Mouse (Mus musculus) 3T3-L1 (cell line): ENCODE data around the gene Hoxa7.
A peak's percentile ranks its signal among the peaks of the same experiment; 100 is the strongest.

Experiments
- DNase-seq: peaks from one replicate; pipeline ENCODE4 v3.0.0-alpha.2; 2015; ENCODE audit warnings: low read depth, low spot score

Hoxa7 gene

DNA sequence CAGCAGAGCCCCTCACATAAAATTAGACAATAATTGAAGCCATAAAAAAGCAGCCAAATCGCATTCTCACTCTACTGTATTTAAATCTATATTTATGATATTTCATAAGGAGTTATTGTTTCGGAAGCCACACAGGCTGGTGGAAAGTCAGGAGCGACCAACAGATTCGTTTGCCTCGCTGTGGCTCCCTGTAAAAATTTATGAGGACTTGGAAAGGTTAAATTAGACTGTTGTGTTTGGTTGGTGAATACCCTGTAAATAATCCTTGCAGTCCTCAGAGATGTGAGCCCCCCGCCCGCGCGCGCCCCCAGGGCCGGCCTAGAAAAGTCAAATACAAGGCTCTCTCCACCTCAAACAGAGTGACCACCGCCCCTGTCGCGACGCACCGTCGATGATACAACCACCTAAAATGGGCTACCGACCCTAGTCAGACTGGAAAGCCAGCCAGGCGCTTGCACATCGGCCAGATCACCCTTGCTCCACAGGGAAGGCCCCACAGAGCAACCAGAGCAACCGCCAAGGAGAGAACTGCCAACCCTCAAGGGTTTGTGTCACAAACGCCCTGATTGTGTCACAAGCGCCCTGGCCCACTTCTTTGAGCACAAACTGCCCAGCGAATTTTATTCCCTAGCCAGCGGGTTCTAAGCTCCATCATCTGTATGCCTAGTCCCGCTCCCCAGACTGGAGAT lies 5.1 kb upstream of the Hoxa7 start:
- DNase-seq, result no peak

DNA sequence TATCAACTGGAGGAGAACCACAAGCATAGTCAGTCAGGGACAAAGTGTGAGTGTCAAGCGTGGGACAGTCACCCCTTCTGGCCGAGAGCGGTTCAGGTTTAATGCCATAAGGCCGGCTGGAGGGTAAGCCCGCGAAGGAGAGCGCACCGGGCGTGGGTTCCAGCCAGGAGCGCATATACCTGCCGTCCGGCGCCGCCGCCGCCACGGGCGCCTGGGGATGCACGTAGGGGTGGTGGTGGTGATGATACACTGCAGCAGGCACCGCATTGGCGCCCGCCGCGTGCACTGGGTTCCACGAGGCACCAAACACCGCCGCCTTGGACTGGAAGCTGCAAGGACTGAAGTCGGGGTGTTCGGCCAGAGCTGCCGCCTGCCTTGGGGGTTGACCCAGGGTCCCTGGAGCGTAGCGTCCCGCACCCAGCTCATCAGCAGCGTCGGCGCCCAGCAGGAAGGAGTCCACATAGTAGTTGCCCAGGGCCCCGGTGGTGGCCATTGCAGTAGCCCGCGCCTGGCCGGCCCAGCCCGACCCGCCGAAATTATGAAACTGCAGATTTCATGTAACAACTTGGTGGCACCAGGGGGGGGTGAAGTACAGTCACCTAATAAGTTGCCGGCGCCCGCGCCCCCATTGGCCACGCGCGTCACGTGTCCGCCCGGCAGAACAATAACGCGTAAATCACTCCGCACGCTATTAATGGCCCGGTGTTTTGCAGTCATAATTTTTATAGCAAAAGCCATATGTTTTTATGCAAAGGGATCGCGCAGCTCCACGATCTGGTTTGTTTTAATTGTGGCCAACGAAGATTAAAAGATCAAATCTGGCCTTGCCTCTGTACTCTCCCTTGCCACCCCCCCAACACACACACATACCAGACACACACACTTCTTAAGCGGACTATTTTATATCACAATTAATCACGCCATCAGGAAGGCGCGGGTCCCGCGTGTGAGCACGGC lies 4.2 kb upstream of the Hoxa7 start:
- DNase-seq, result no peak

DNA sequence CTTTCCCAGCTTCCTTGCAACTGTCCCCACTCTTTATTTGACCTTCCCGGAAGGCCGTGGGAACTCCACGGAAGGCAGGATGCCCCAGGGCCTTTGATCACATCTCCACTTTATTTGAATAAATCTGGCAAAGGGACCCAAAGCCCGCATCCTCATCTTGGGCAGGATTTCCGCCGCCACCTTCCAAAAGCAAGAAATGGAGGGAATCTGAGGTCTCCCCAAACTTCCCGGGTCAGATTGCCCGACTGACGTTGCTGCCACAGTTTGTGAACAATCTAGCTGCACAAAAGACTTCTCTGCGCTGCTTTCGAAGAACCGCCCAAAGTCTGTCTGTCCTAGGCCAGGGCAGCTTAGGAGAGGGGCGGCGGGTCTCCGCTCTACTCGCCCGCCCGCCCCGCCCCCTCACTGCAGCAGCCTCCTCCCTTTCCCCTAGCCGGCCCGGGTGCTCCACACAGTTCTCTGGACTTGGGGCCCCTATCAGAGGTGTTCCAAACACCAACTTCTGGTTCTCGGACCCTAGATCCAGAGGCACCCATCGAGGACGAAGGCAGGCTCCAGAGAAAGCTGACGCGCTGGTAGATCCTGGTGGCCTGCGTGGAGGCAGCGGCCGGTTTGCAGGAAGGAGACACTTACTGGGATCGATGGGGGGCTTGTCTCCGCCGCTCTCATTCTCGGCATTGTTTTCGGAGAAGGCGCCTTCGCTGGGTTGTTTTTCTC lies 3.4 kb upstream of the Hoxa7 start:
- DNase-seq, result no peak

DNA sequence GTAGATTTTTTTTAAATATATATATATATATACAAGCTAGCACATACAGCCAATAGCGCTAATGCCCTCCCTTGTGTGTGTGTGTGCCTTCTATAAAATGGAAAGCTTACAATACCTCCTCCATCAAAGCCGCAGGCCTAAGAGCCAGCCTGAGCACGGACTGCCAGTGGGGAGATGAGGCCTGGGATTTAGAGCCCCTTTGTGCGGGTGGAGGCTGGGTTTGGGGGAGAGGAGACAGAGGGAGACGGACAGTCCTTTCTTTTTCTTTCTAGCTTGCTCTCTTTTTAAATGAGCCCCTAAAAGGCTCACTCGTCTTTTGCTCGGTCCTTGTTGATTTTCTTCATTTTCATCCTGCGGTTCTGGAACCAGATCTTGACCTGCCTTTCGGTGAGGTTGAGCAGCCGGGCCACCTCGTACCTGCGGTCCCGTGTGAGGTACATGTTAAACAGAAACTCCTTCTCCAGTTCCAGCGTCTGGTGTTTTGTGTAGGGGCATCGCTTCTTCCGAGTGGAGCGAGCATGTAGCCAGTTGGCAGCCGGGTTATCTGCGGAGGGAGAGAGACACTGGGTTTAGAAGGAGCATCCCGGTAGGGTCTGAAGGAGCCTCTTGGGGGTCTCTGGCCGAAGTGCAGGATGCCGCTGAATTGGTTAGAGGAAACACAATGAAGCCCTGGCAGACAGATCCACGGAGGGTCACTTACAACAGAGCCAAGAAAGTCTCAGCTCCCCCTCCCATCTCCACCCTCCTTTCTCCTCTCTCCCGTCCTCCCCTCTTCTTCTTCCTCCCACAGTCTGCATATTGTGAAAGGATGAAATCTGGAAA lies 2.5 kb upstream of the Hoxa7 start:
- DNase-seq, result no peak

DNA sequence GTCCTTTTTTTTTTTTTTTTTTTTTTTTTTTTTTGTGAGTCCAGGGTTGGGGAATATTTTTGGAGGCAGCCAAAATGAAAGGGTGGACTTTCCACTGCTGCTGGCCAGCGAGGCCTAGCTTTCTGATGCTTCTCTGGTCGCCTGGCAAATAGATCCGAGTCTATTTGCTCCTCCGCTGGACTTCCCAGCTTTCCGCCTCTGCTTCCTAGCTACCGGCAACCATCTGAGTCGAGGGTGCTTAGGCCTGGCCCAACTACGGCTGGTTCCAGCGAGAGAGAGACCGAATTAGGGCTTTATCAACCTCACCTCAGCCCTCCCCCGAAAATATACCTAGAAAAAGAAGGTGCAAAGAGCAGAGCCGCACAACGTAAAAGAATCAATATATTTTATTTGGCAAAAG lies 1.1 kb upstream of the Hoxa7 start:
- DNase-seq, result no peak

DNA sequence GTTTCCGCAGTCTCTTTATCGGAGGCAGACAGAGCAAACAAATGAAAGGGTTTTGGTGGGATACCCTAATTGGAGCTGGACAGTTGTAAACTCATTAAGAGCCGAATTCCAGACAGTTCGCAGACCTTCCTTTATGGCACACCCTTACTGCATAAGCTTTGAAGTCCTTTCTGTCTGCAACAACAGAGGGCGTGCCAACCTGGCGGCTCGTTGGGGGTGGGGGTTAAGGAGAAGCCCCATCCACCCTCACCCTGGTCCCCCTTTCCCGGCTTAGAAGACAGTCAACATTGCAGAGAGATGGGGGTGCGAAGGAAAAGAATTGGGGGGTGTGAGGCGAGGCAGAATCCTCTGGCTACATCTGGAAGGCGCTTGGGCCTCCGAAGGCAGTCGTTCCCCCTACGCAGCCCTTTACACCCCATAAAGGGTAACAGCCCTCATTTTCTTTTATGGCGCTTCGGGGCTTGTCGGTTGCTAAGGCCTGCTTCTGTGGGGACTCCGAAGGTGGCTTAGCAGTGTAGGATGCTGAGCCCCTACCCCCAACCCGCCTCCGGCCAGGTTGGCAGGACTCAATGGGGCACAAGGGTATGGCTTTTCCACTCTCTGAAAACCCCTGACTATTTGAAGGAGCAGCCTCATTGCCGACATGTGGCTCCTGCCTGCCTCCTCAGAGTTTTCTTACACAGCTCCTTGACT lies 485 bp upstream of the Hoxa7 start:
- DNase-seq, result no peak

DNA sequence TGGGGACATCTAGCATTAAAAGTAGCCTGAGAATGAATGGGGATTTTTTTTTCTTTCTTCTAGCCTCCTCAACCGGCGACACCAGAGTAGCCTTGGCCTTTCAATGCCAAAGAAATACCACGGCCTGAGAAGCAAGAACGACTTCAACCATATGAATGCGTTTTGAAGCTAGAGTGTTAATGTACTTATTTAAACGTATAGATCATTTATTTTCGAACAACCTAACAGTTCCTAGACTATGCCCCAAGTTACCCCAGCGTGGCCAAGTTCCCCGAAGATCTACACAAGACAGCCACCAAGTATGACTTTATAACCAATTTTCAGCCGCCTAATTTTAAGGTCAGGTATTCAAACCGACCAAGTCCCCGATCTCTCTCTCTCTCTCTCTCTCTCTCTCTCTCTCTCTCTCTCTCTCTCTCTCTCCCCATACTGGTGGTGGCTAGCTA lies 766 bp downstream of the Hoxa7 start:
- no peak for DNase-seq

DNA sequence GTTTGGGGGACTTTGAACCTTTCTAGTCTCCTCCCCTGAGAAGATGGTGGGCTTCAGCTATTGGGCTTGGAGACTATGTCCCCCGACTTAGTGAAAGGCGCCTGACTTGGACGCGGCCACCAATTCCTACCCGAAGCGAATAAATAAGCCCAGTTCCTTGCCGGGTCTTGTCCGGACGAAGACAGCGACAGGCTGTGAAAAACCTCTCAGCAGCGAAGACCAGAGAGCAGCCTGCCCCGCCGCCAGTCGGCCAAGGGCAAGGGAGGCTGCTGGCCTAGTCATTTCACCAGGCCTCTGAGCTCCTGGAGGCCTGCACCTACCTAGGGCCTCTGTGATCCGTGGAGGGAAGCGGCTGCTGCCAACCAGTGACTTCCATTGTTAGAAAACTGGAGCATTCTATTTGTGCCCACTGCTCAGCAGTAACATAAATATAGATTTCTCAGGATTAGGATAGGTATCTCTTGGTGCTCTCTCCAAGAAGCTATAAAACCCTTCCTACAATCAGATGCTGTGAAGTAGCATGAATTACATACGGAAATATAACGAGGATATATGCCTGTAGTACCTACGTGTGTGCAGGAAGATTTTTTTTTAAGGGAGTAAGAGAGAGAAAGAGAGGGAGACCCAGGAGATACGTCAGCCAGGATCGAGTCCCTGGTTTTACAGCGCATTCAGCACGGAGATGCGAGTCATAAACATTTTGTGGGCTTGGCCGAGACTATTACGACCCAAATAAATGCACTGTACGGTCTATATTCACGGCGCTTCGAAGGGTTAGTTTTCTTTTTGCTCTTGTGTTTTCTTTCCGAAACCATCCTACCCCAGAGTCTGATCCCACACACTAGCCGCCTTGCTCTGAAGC lies 1.4 kb downstream of the Hoxa7 start:
- no peak for DNase-seq

DNA sequence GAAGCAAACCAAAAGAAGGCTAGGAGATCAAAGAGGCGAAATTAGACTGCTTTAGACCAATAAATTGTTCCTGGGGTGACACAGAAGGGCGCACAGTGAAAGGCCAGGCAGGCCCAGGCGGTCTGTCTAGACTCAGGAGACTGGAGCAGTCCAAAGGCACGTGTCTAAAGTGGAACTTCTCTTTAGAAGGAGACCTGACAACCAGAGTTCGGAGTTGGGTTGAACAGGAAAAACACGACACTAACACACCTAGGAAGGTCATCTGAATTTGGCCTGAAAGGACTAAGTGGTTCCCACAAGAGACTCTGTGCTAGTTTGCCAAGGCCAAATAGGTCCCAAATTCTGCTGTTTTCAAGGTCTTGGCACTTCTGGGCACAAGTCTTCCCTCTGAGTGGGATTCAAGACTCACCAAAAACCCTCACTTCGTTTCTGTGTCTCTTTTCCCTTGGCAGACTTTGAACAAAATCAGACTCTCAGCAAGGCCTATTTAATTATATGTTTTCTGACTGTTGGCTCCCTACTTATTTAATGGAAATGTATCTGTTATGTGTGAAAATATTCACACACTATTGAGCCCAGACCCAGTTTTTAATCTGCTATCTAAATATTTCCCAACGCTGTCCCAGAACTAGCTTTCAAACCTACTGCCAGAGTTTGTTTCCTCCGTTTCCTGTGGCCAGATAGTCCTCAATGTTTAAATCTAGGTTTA lies 2.3 kb downstream of the Hoxa7 start:
- DNase-seq, result no peak

DNA sequence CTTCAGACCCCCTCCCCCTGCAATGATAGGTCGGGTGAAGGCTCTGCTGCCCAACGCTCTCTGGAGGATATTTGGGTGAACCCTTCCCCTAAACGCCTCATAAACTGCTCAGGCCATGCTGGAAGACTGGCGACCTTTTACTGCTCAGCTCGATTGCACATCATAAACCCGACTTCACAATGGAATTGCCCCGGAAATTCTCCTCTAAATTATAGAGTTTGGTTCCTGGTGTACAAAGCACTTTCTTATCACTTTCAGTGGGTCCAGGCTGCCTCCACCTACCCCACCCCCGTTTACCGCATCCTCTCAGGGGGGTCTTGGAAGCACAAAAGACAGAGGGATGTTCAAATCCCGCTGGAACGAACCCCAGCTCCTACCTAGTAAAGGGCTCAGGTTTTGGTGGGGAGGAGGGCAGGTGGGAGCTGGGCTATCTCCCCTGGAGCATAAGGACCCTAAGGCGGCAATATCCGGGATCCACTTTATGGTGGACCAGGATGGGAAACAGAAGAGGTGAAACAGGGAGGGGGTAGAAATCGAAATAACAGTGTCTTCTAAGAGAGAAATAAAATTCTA lies 2.9 kb downstream of the Hoxa7 start:
- no peak for DNase-seq

DNA sequence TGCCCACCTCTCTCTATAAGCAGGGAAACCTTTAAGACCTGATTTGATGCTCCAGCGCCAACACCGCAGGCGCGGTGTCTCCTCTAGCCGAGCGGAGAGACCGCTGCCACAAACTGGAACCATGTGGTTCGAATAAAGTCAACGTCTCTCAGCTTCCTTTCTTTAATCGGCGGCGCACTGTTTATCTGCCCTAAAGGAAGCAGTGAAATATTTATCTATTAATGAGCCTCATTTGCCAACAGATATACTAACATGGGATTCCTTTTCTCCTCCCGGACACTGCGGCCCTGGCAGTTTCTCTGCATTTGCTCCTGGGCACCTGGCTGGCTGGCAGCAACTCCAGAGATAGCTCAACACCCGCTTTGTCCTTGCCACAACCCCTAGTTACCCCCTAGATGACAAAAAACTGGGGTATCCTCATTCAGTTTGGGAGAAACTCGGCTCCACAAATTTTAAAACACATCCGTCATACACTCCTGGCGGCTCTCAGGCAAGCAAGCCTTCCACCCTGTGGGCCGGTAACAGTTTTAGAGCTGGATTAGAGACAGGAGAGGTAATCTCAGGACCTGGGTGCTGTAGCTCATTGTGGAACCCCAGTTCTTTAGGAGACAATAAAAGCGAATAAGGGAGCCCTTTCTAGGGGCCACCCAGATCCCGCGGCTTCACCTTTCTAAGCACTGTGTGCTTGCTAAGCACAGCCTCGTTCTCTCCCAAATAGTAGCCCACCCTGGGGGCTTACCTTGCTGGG lies 3.6 kb downstream of the Hoxa7 start:
- DNase-seq, result no peak

DNA sequence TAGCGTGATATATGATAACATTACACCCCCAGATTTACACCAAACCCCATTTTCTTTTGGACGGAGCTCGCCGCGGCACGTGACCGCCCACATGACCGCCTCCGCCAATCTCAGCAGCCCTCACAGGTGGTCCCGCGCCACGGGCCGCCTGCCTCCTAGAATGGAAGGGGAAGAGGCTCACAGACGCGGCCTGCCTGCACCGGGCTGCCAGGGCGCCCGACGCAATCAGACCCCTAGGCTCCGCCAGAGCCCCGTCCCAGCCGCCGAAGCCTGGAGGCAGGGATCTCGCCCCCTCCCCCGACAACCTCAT lies 4.2 kb downstream of the Hoxa7 start:
- DNase-seq, result peak; percentile 78

DNA sequence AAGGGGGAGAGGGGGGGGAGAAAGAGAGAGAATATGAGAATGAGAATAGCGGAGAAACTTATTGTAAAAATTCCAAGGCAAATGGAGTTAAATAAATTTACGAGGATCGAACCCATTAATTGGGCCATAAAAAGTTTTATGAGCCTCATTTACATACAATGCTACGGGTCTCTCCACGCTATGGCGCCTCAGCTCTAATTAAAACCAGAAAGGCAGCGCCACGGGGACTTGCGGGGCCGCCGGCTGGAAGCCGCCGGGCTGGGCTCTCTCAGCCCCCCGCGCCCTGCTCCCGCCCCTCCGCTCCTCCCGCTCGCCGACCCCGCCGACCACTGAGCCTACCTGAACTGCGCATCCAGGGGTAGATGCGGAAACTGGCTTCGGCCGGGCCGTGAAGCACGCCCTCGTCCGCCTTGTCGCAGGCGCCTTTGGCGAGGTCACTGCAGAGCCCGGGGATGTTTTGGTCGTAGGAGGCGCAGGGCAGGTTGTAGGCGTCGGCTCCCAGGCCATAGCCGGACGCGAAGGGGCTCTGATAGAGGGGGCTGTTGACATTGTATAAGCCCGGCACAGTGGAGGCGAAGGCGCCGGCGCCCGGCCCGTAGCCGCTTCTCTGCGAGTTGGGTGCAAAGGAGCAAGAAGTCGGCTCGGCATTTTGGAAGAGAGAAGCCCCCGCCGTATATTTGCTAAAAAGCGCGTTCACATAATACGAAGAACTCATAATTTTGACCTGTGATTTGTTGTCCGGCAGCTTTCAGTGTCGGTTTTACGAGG lies 4.8 kb downstream of the Hoxa7 start:
- DNase-seq, result peak; percentile 22

DNA sequence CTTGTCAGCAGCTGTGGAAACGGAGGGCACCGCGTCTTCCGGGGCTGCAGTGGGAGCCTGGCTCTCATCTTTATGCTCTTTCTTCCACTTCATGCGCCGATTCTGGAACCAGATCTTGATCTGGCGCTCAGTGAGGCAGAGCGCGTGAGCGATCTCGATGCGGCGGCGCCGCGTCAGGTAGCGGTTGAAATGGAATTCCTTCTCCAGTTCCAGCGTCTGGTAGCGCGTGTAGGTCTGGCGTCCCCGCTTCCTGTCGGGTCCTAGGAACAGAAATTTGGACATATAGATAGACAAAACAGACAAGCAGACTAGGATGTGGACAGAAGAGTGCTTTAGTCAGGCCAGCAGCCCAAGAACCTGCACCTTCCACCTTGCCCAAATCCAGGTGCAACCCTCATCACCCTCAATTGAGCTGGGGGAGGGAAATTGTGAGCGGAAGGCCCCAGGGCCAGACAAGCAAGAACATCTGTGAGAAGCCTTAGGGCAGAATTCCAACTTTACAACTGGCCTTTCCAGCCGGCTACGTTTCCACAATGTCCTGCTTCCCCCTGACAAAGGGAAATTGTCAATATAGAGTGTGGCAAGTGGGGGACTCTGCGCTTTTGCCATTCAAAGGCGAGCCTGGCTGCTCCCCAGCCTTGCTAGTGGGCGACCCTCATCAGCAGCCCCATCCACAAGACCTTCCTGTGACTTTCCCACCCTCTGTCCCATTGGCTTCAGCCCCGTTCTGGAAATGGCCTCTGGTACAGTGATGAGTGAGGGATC lies 5.7 kb downstream of the Hoxa7 start:
- no peak for DNase-seq

DNA sequence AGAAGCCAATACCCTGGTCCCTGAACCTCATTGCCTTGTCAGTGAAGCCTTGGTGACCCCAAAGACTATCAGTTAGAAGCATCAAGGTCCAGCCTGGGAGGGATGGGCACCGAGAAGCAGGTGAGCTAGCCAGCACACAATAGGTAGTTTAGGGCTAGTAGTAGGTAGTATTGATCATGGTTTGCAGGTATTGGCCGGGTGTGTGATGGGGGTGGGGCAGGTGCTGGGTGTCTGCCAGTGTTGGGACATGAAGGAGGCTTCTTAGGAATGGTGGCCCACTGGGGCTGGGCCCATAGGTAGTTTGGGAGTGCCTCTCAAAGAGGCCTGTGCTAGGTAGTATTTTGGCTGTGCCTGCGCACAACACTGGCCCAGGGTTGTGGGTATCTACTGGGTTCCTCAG lies 6.6 kb downstream of the Hoxa7 start:
- no peak for DNase-seq

DNA sequence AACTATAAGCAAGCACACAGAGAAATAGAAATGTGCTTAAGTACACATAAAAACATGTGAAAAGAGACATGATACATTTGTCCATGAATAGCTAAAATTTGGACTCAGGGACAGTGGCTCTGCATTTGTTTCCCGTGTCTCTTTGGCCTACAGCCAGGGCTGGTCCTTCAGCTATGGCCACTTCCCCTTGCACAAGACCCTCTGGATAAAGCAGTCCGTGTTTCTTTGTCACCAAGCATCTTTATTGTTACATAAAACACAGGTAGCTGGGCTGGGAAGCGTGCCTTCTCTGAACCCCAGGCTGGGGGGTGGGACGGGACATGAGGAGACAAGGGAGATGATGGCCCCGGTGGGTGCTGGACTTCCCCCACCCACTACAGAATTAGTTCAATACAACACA lies 7.4 kb downstream of the Hoxa7 start:
- DNase-seq, result peak; percentile 35
